Mouse (Mus musculus) hindbrain, embryonic 14.5 days (tissue): ENCODE measurements at regions not wholly inside any gene's neighbourhood (a gene's known extent, or its start where the extent isn't known, plus 50 kb on each side); places are given as distances from the start of the nearest gene placed in this dataset.

Experiments
- ATAC-seq: fragments of 200-750 bp; cut with Nextera tagmentation; 2 replicates; pipeline ENCODE4 v1.8.0; 2017; ENCODE audit warnings: moderate number of reproducible peaks, mild to moderate bottlenecking, moderate TSS enrichment, moderate library complexity; ENCODE audit not compliant: low FRiP score
- DNase-seq: peaks from one replicate; pipeline ENCODE4 v3.0.0-alpha.2; 2015; ENCODE audit warnings: low spot score
- H3K27ac ChIP-seq: fragments of 300-500 bp; sonication (generic); 2 replicates; pipeline ENCODE4 v1.5.1; 2014; ENCODE audit warnings: mild to moderate bottlenecking, moderate library complexity
- H3K27me3 ChIP-seq: fragments of 300-500 bp; sonication (generic); 2 replicates; pipeline ENCODE4 v1.6.1; 2014; ENCODE audit warnings: mild to moderate bottlenecking, low read length, mixed read lengths; ENCODE audit not compliant: control insufficient read depth, insufficient read depth
- H3K36me3 ChIP-seq: fragments of 300-500 bp; sonication (generic); replicated peaks from 2 replicates; pipeline ENCODE4 v1.6.1; 2014; ENCODE audit not compliant: control insufficient read depth, insufficient read depth
- H3K4me1 ChIP-seq: fragments of 300-500 bp; sonication (generic); replicated peaks from 2 replicates; pipeline ENCODE4 v1.6.1; 2014; ENCODE audit warnings: antibody characterized with exemption, low read length, mixed read lengths; ENCODE audit not compliant: control insufficient read depth, insufficient read depth
- H3K4me2 ChIP-seq: fragments of 300-500 bp; sonication (generic); replicated peaks from 2 replicates; pipeline ENCODE4 v1.6.1; 2014; ENCODE audit warnings: mild to moderate bottlenecking, moderate library complexity
- H3K4me3 ChIP-seq: fragments of 300-500 bp; sonication (generic); replicated peaks from 2 replicates; pipeline ENCODE4 v1.5.1; 2014; ENCODE audit warnings: mild to moderate bottlenecking, low read length
- H3K9ac ChIP-seq: fragments of 300-500 bp; sonication (generic); 2 replicates; pipeline ENCODE4 v1.6.1; 2014
- H3K9me3 ChIP-seq: fragments of 300-500 bp; sonication (generic); 2 replicates; pipeline ENCODE4 v1.6.1; 2016; ENCODE audit warnings: low read length; ENCODE audit not compliant: control insufficient read depth
- WGBS: fragments of 180-500 bp; shearing (Covaris S2); extraction: QIAGEN DNeasy Blood & Tissue Kit; methylation state at CpG from one replicate; pipeline ENCODE4 v1.1.7; 2014; 5-methylcytosine and 5-hydroxymethylcytosine counted together

GRCm38 (mm10) chr1:137461189-137461588 lies 500.9 kb upstream of the Nr5a2 start:
- no peak overlapping the region for H3K9ac ChIP-seq
- WGBS = 50% methylated on average over 1 of the region's 1 CpGs
- ATAC-seq (no peak), DNase-seq (no peak)
- no peak overlapping the region for H3K4me3 ChIP-seq
- H3K4me2 ChIP-seq = no peak overlapping the region
- H3K9me3 ChIP-seq = no peaks in the 10 kb centered on the region
- H3K27ac ChIP-seq = no peak overlapping the region
- H3K27me3 ChIP-seq = no peaks in the 10 kb centered on the region
- H3K36me3 ChIP-seq = no peaks in the 10 kb centered on the region
- H3K4me1 ChIP-seq = no peaks in the 10 kb centered on the region

- Histone ChIP-seq H3K4me2 (no peak overlapping the region), H3K4me3 (no peak overlapping the region), H3K9ac (no peak overlapping the region), H3K4me1 (peaks cover 6% of the 10 kb centered on the region; the same call in 1 of the 2 replicates), H3K27me3 (no peaks in the 10 kb centered on the region), H3K36me3 (no peaks in the 10 kb centered on the region), H3K27ac (peak overlapping the region; percentile 33; the same call in 1 of the 2 replicates), H3K9me3 (no peaks in the 10 kb centered on the region)
- WGBS = 24% methylated on average over 7 of the region's 7 CpGs
- peak; percentile 82 for ATAC-seq
- peak; percentile 29 for DNase-seq
Measured at GRCm38 (mm10) chr1:137453446-137454208, 493.4 kb upstream of the Nr5a2 start.

- Histone ChIP-seq H3K36me3 (no peaks in the 10 kb centered on the region), H3K27ac (no peak overlapping the region), H3K4me1 (peaks cover 6% of the 10 kb centered on the region; the same call in 1 of the 2 replicates), H3K4me2 (no peak overlapping the region), H3K27me3 (no peaks in the 10 kb centered on the region), H3K9ac (no peak overlapping the region), H3K4me3 (no peak overlapping the region), H3K9me3 (no peaks in the 10 kb centered on the region)
- ATAC-seq (no peak), DNase-seq (no peak)
- WGBS = 72% methylated on average over 1 of the region's 1 CpGs
Measured at GRCm38 (mm10) chr1:137452749-137453148, 492.5 kb upstream of the Nr5a2 start.

GRCm38 (mm10) chr1:137446497-137446896 lies 486.2 kb upstream of the Nr5a2 start:
- WGBS = 50% methylated on average over 3 of the region's 3 CpGs
- DNase-seq (no peak), ATAC-seq (no peak)
- Histone ChIP-seq H3K9me3 (no peaks in the 10 kb centered on the region), H3K27ac (no peak overlapping the region), H3K36me3 (no peaks in the 10 kb centered on the region), H3K4me1 (no peaks in the 10 kb centered on the region), H3K4me2 (no peak overlapping the region), H3K27me3 (no peaks in the 10 kb centered on the region), H3K4me3 (no peak overlapping the region), H3K9ac (no peak overlapping the region)

- Histone ChIP-seq H3K27me3 (no peaks in the 10 kb centered on the region), H3K27ac (no peak overlapping the region), H3K9me3 (no peaks in the 10 kb centered on the region), H3K36me3 (no peaks in the 10 kb centered on the region), H3K4me2 (no peak overlapping the region), H3K9ac (no peak overlapping the region), H3K4me1 (no peaks in the 10 kb centered on the region), H3K4me3 (no peak overlapping the region)
- 100% methylated on average over 1 of the region's 1 CpGs for WGBS
- DNase-seq = no peak
- ATAC-seq = no peak
Measured at GRCm38 (mm10) chr1:137428110-137428509, 467.9 kb upstream of the Nr5a2 start.

- Histone ChIP-seq H3K27ac (no peak overlapping the region), H3K9me3 (no peaks in the 10 kb centered on the region)
Measured at GRCm38 (mm10) chr1:137418388-137418787, 458.1 kb upstream of the Nr5a2 start.

GRCm38 (mm10) chr1:137396736-137397135 lies 436.5 kb upstream of the Nr5a2 start:
- no peaks in the 10 kb centered on the region for H3K27me3 ChIP-seq
- no peaks in the 10 kb centered on the region for H3K9me3 ChIP-seq
- H3K36me3 ChIP-seq = no peaks in the 10 kb centered on the region
- H3K9ac ChIP-seq = no peak overlapping the region
- no peak overlapping the region for H3K4me3 ChIP-seq
- DNase-seq (no peak), ATAC-seq (no peak)
- no peak overlapping the region for H3K4me2 ChIP-seq
- H3K4me1 ChIP-seq = no peaks in the 10 kb centered on the region
- H3K27ac ChIP-seq = no peak overlapping the region

More at GRCm38 (mm10) chr1:137418388-137418787, 458.1 kb upstream of the Nr5a2 start:
- H3K27me3 ChIP-seq = no peaks in the 10 kb centered on the region
- H3K36me3 ChIP-seq = no peaks in the 10 kb centered on the region
- no peak overlapping the region for H3K9ac ChIP-seq
- ATAC-seq (no peak), DNase-seq (no peak)
- no peak overlapping the region for H3K4me3 ChIP-seq
- no peaks in the 10 kb centered on the region for H3K4me1 ChIP-seq
- H3K4me2 ChIP-seq = no peak overlapping the region
- WGBS = 93% methylated on average over 3 of the region's 3 CpGs

GRCm38 (mm10) chr1:137387509-137387908 lies 427.3 kb upstream of the Nr5a2 start:
- H3K9ac ChIP-seq = no peak overlapping the region
- H3K4me1 ChIP-seq = no peaks in the 10 kb centered on the region
- no peak overlapping the region for H3K4me3 ChIP-seq
- no peak overlapping the region for H3K27ac ChIP-seq
- H3K9me3 ChIP-seq = no peaks in the 10 kb centered on the region
- H3K36me3 ChIP-seq = no peaks in the 10 kb centered on the region
- no peaks in the 10 kb centered on the region for H3K27me3 ChIP-seq
- DNase-seq (no peak), ATAC-seq (no peak)
- H3K4me2 ChIP-seq = no peak overlapping the region
- WGBS = 28% methylated on average over 4 of the region's 4 CpGs

GRCm38 (mm10) chr1:137378072-137378985 lies 418.1 kb upstream of the Nr5a2 start:
- Histone ChIP-seq H3K4me1 (0 out of 2 replicates have a peak, but pooled peaks cover 6% of the 10 kb centered on the region), H3K27ac (peak overlapping the region; percentile 65), H3K36me3 (no peaks in the 10 kb centered on the region), H3K4me3 (no peak overlapping the region), H3K9me3 (no peaks in the 10 kb centered on the region), H3K4me2 (peak overlapping the region; percentile 32), H3K27me3 (no peaks in the 10 kb centered on the region), H3K9ac (no peak overlapping the region)
- peak; percentile 75; the same call in 1 of the 2 replicates for ATAC-seq
- DNase-seq = peak; percentile 61
- 6% methylated on average over 6 of the region's 6 CpGs for WGBS
